Mouse (Mus musculus) stomach, postnatal 0 days (tissue): ENCODE measurements at regions not wholly inside any gene's neighbourhood (a gene's known extent, or its start where the extent isn't known, plus 50 kb on each side); places are given as distances from the start of the nearest gene placed in this dataset.

ENCODE experiments used
- CTCF ChIP-seq: IDR thresholded peaks from 2 replicates; pipeline ENCODE4 v1.5.1; 2016; ENCODE audit warnings: antibody characterized with exemption, low read depth, mild to moderate bottlenecking, moderate library complexity
- EP300 ChIP-seq: optimal IDR thresholded peaks from 2 replicates; pipeline ENCODE3; 2016; ENCODE audit warnings: antibody characterized with exemption

GRCm38 (mm10) chr1:15018460-15018779 is 1074.7 kb downstream of the 4930444P10Rik start:
- TF ChIP-seq CTCF = no peak
- TF ChIP-seq EP300 = no peak
